Mouse (Mus musculus) gastrocnemius, postnatal 10 days (tissue): ENCODE data around the gene Lpar1. TPM values are rescaled to one million over a fixed set of nuclear protein-coding genes. Genes with fewer than 3 reads are reported as not detected.

Experiments
- DNase-seq: peaks from one replicate; pipeline ENCODE4 v3.0.0; 2021; ENCODE audit warnings: mixed read lengths
- total RNA-seq, 2 experiments: library from RNA; stranded (reverse); gene quantifications; 2 replicates each; pipeline ENCODE4 v1.2.3; 2021

Lpar1 gene
- total RNA-seq, 2 experiments from 2014 or later = 32.5 to 46.0 TPM

DNA sequence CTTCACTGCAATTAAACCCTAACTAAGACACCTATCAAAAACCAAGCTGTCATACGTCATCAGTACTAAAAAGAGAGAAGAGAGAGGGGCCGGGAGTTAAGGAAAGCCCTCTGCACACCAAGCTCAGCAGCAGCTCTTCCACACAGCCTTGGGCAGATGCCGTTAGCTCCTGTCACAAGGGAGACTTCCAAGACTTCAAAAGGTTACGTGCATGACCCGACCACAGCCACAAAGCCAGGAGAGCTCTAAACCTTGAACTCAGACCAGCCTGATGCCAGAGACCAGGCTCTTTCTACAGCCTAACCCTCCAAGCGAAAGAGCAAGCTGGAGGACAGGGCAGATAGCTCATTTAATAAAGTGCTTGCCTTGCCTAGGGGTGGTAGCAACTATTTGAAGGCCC lies 46.2 kb downstream of the Lpar1 start:
- no peak for DNase-seq

- DNase-seq = no peak
Measured at GRCm38 (mm10) chr4:58506539-58507527, 46.9 kb downstream of the Lpar1 start.

GRCm38 (mm10) chr4:58504250-58504649 lies 49.4 kb downstream of the Lpar1 start:
- no peak for DNase-seq

DNA sequence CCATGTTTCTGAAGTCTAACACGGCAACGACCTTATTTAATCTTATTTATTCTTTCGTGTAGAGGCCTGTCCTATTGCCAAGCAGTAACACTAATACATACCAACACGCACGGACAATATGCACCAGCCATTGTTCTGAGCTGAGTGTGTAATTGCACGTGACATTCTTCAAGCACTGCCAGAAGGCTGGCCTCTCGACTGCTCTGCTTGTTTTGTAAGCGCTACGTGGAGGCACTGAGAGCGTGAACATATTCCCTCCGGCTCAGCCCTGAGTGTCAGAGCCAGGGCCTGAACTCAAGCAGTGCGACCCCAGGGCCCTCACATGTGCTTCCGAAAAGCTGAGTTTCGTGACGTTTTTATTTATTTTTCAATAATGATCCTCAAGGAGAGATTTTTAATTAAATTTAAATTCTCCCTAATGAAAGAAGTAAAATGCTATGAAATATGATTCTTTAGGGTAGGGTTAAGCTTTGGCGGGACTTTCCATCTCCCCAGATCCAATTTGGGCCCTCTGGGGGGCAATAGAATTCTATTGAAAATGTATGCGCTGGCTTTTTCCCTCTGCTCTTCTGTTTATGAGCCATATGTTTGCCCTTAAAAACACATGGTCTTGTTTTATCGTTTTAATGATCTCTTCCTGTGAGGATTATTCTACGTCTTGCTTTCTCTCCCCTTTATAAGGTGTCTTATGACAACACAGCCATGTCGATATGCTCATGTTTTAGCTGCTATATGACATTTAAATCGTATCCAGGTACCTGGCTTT lies 52.5 kb downstream of the Lpar1 start:
- DNase-seq = no peak

- DNase-seq = no peak
Measured at GRCm38 (mm10) chr4:58499831-58500230, 53.9 kb downstream of the Lpar1 start.

DNA sequence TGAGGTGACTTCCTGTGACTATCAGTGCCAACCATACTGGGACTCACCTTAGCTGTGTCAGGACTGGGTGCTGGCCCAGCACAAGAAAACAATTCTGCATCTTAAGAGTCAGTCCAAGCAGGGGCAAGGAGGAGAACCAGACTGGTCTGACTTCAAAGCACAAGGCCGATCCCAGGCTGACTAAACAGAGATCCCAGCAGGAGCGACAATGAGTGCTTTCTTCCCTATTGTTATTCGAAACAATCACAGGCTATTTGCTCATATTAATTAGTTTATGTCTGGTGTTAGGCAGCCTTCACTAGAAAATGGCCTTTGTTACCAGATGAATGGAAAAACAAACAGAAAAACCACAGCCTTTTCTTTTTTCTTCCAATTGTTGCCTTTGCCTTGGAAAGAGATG lies 54.5 kb downstream of the Lpar1 start:
- DNase-seq = no peak

- DNase-seq = no peak
Measured at GRCm38 (mm10) chr4:58498734-58499133, 55.0 kb downstream of the Lpar1 start.

DNA sequence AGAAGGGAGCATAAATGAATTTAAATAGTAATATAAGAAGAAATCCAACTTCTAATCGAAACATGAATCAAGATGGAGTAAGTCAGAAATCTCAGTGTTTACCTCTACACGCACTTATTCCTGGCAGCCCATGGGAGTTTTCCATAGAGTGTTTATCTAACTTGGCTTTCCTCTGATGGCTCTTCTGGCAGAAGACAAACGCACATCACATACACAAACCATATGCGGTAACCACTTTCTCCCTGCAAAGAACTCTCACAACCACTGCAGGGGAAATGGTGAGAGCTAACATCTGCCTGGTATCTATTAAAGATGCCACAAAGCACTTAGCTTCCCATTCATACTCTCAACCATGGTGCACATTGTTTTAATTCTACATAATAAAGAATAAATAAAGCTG lies 56.4 kb downstream of the Lpar1 start:
- no peak for DNase-seq

- DNase-seq = no peak
Measured at GRCm38 (mm10) chr4:58496743-58497142, 57.0 kb downstream of the Lpar1 start.

GRCm38 (mm10) chr4:58491742-58492141 lies 62.0 kb downstream of the Lpar1 start:
- no peak for DNase-seq

DNA sequence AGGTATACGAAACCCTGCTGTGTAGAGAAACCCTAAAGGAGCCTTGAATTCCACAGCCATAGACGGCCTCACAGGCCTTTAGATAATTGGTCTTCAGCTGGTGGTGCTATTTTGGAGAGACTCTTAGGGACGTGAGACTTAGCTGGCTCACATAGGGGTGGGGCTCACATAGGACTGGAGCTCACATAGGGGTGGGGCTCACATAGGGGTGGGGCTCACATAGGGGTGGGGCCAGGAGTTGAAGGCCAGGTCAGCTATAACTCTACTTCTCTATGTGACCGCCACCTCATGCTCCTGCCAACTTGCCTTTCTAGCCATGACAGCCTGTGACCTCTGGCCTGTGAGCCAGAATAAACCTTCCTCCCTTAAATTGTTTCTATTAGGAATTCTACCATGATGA lies 63.3 kb downstream of the Lpar1 start:
- no peak for DNase-seq

DNA sequence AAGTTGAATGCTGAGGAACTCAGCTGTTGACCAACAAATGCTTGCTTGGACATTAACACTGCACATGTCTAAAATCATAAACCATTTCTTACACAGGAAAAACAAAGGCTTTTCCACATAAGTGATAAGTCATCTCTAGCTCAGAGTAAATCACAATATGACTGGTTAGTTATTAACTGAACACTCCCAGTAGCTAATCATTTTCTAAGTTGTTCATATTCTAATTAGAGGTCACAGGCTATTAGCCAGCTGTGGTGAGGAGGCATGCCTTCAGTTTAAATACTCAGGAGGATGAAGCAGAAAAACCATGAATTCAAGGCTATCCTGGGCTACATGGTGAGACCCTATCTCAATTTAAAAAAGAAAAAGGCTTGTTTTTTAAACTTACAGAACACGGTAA lies 75.1 kb downstream of the Lpar1 start:
- DNase-seq = no peak

DNA sequence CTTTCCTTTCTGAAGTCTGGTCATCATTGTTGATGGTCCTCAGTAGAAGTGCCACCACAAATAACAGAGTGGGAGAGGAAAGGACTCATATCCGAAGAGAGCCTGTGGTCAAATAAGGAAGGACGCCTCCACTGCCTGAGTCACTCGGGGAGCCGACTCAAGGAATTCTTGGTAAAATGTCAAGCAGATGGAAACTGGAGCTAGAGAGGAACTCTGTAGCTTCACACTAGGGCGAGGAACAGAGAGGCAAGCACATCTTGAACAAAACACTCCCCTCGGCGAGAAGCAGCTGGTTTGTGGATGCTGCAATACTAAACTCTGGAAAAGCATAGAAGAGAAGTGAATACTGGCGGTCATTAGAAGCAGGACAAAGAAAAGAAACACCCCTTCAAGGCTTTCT lies 76.0 kb downstream of the Lpar1 start:
- DNase-seq = no peak

DNA sequence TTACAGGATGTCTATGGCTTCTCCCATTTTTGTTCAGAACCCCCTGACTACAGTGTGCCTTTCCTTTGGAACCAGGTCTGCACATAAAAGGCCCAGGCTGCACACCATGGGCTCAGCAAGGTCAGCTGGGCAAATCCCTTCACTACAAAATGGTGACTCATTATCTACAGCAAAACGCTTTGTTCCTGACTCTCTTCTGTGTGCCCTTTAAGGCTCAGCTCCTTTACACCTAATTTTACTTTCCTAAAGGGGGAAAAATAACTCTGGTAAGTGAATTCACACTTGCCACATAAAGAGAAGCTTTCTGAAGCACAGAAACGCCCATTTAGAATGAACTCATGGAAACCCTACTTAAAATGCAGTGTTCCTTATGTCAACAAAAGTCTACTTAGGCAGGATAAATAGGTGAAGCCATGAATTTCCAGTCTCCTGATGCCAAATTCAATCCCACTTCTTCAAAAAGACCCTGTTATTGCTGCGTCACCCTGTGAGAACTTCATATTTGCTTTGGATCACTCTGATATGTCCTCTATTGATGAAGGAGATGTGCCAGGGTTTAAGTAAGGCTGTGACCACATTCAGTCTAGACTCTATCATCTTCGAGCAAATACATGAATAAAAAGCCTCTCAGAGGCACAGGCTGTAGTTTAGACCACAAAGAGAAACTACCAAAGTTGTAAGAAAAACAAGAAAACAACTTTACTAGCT lies 82.3 kb downstream of the Lpar1 start:
- DNase-seq = no peak

DNA sequence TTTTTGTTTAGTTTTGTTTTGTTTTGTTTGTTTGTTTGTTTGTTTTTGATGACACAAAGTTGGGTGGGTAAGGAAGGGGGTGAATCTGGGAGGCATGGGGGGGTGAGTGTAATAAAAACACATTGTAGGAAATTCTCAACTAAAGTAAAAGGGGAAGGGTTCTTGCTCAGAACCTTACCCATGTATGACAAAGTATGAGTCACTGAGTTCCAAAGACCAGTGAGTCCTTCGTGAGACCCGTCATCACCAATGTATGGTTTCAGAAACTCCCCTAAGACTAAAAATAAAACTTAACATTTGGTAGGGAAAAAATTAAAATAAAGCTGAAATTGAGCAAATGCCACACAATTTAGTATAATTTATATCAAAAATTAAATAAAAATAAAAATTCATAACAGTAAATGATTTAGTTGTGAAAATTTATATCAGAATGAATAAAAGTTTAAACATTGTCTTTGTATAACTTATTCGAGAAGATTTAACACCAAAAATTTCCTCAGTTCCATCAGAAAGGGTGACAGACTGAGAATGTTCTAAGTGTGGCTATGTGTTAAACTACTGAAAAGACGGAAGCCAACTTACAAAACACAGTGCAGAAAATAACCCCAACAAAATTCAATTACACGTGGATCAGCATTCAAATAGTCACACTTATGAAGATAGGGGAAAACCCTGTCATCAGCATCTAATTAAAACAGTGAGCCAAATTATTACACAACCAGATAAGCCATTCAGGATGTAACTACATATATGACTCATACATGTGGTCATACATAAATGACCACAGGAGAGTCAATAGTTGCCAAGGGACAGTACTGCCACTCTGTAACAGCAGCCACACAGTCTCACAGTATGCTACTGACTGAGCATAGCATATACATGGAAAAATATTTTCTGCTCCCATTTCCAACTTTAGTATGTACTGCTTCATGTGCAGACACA lies 83.8 kb downstream of the Lpar1 start:
- no peak for DNase-seq

DNA sequence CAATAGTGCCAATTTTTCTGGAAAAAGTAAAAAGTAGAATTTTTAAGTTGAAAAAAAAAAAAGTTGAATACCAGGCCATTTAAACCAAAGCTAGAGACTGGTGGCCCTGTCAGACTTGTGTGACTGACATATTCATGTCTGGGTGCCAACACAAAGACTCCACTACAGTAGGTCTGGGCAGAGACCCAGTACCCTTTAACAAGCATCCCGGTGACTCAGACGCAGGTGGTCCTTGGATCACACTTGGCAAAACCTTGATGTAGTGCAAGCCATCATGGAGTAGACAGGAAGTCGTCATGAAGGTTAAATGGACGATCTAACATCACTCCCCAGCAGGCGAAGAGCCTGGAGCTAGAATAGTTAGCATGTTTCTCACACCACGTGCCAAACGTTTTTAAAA lies 84.7 kb downstream of the Lpar1 start:
- no peak for DNase-seq

DNA sequence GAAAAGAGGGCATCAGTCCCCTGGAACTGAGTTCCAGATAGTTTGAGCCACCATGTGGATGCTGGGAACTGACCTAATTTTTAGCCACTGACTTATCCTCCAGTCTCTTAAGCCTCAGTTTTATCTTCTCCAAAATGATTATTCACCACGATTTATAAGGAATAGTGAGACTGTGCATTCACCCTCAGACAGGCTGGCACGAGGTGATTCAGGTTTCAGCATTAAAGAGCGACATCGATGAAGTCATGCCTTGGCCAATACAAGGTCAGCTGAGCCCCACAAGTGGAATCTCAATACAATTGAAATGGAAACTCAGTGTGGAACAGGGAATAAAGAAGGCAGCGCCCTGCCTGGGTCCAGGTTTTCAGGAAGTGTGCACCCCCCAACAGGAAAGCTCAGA lies 88.1 kb downstream of the Lpar1 start:
- no peak for DNase-seq

DNA sequence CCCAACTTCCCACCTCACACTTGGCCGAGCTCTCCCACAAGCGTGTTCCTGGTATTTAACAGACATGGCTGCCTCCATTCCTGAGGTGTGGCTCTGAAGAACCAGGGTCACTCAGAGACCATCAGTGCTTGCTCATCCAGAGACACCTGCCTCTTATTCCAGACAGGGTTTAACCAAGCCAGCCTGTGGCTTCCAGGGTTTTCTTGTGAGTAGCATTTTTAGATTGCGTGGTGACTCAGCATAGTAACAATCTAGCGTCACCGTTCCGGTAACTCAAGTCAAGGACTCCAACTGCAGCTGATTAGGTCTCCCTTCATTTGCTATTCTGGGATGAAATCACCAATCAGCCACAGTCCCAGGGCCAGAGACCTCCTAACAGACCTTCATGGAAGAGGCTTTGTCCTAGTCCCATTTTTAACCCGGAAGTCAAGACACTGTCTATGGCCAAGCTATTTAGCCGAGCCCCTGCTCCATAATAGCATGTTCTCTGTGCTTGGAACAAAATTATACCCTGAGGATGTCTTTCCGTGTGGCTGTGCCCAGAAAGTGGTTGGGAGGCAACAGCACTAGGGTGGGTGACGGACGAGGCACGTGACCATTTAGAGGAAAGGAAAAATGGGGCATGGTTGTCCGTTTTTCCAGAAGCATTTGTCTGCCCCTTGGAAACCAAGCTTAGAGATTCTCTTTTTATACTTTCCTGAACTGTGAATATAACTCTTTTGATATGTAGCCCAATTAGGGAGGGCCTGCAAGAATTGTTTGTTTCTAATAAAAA lies 89.1 kb downstream of the Lpar1 start:
- no peak for DNase-seq

- no peak for DNase-seq
Measured at GRCm38 (mm10) chr4:58462990-58463389, 90.7 kb downstream of the Lpar1 start.

- no peak for DNase-seq
Measured at GRCm38 (mm10) chr4:58462586-58462985, 91.1 kb downstream of the Lpar1 start.

DNA sequence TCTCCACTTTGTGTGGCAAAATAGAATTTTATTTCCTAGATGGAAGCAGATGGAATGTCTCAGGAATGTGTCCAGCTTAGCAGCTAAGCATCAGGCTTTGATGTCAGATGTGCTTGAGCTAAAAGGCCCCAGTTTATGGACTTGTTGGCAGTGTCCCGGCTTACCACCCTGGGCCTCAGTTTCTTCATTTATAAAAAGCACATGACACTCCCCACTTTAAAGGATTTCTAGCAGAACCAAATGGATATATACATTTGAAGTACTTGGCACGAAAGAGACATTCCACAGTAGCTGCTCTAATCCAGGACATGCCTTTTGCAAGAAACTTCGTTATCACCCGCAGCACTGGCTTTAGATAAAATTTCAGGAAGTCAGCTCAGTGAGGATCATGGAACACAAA lies 100.4 kb downstream of the Lpar1 start:
- no peak for DNase-seq
